Mouse (Mus musculus) intestine, postnatal 0 days (tissue): Measurements from ENCODE around the gene Umodl1. TPM values are rescaled to one million over a fixed set of nuclear protein-coding genes. Genes with fewer than 3 reads are reported as not detected.

Experiments used
- ATAC-seq: fragments of 200-750 bp; cut with Nextera tagmentation; 2 replicates; pipeline ENCODE4 v1.8.0; 2017; ENCODE audit warnings: mild to moderate bottlenecking, moderate TSS enrichment, moderate library complexity
- H3K27ac ChIP-seq: fragments of 300-500 bp; sonication (generic); 2 replicates; pipeline ENCODE4 v1.5.1; 2014; ENCODE audit warnings: mild to moderate bottlenecking, low read depth, low read length, moderate library complexity
- H3K27me3 ChIP-seq: fragments of 300-500 bp; sonication (generic); replicated peaks from 2 replicates; pipeline ENCODE4 v1.6.1; 2014; ENCODE audit warnings: low read length, mixed read lengths; ENCODE audit not compliant: control insufficient read depth, insufficient read depth
- H3K36me3 ChIP-seq: fragments of 300-500 bp; sonication (generic); 2 replicates; pipeline ENCODE4 v1.6.1; 2014; ENCODE audit warnings: mild to moderate bottlenecking, moderate library complexity; ENCODE audit not compliant: control insufficient read depth, insufficient read depth
- H3K4me1 ChIP-seq: fragments of 300-500 bp; sonication (generic); replicated peaks from 2 replicates; pipeline ENCODE4 v1.6.1; 2014; ENCODE audit warnings: antibody characterized with exemption, low read length, mixed read lengths; ENCODE audit not compliant: control insufficient read depth, insufficient read depth
- H3K4me2 ChIP-seq: fragments of 300-500 bp; sonication (generic); replicated peaks from 2 replicates; pipeline ENCODE4 v1.6.1; 2014; ENCODE audit warnings: low read depth, mild to moderate bottlenecking, moderate library complexity
- H3K4me3 ChIP-seq: fragments of 300-500 bp; sonication (generic); 2 replicates; pipeline ENCODE4 v1.5.1; 2014; ENCODE audit warnings: low read depth, low read length
- H3K9ac ChIP-seq: fragments of 300-500 bp; sonication (generic); 2 replicates; pipeline ENCODE4 v1.6.1; 2014; ENCODE audit warnings: mild to moderate bottlenecking, low read depth, low read length
- H3K9me3 ChIP-seq: fragments of 300-500 bp; sonication (generic); 2 replicates; pipeline ENCODE4 v1.6.1; 2016; ENCODE audit warnings: mixed run types; ENCODE audit not compliant: control insufficient read depth
- CTCF ChIP-seq: sonication (generic); IDR thresholded peaks from 2 replicates; pipeline ENCODE4 v1.5.1; 2016; ENCODE audit warnings: low read depth, mild to moderate bottlenecking, control low read depth, antibody characterized with exemption, moderate library complexity
- WGBS: fragments of 180-500 bp; shearing (Covaris S2); extraction: QIAGEN DNeasy Blood & Tissue Kit; methylation state at CpG from one replicate; pipeline ENCODE4 v1.1.7; 2014; 5-methylcytosine and 5-hydroxymethylcytosine counted together
- microRNA-seq: library from miRNA; unstranded; fragments of <30 nt; microRNA quantifications from one replicate; pipeline ENCODE4, GENCODE M21; 2016
- polyA plus RNA-seq: library from polyadenylated mRNA; unstranded; fragments of >200 nt; fragmentation: Nextera tagmentation; extraction: Ambion mirVana; gene quantifications from 2 replicates; pipeline ENCODE4 v1.2.1, GENCODE M21; 2015

Umodl1 gene
- polyA plus RNA-seq, 1 experiment from 2014 or later: 0.04 TPM

DNA sequence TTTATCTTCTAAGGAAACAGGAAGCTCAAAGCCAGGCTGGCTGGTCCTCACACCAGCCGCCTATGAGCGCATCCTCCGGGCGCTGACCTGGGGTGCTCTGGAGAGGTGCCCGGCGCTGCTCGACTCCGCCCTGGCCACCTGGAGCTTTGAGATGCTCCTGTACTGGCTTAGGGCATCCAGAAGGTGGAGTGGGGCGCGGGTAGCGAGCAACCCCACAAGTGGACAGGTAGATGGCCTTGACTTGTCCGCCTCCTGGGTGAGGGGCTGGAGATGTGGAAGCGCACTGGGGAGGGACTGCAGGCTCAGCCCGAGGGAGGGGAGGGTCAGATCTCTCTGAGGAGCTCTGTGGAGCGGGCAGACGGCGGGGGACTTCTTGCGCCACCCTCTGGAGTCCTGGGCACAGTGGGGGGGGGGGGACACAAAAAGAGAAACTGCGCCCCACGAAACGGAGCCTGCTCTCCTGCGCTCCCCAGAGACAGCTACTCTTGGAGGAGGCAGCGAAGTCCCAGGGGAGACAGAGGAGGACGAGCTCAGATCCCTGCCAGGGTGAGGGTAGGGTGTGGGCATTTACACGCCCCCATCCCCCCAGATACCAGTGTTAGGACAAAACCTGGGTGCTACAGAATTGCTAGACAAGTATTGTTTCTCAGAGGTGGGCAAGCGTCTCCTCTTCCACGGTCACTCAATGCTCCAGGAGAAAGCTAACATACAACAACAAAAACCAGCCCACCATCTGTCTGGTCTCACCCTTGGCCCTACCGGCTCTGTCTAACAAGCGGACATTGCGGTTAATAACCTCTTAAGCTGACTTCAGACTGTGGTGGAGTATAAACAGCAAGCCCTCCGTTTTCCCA is 103.7 kb downstream of the Umodl1 start:
- ATAC-seq: 0 out of 2 replicates have a peak, but pooled peaks have one; percentile 35
- TF ChIP-seq CTCF: no peak
- Histone ChIP-seq H3K36me3 (no peaks in the 10 kb centered on the region), H3K27me3 (peaks cover 35% of the 10 kb centered on the region), H3K9ac (no peak overlapping the region), H3K4me2 (peak overlapping the region; percentile 77), H3K4me1 (no peaks in the 10 kb centered on the region), H3K4me3 (peak overlapping the region; percentile 45), H3K9me3 (0 out of 2 replicates have a peak, but pooled peaks cover 6% of the 10 kb centered on the region), H3K27ac (no peak overlapping the region; the same call in 1 of the 2 replicates)
- 2% methylated on average over 31 of the region's 31 CpGs for WGBS

DNA sequence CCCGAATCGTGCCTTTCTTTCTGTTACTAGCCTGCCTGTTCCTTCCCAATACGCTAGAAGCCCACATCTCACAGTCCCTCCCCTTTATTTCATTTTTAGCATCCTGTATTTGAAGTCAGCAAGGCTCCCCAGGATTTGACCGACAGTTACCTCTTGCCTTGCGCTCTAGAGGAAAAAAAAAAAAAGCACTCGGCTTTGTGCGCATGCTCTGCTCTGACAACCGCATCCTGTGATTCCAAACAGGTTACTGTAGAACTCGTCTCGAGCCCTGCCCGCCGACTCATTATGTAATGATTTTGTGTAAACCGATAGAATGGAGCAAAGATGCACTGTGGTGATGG is 104.3 kb downstream of the Umodl1 start:
- 4% methylated on average over 13 of the region's 13 CpGs for WGBS
- Histone ChIP-seq H3K4me1 (no peaks in the 10 kb centered on the region), H3K27ac (no peak overlapping the region), H3K36me3 (no peaks in the 10 kb centered on the region), H3K27me3 (peaks cover 35% of the 10 kb centered on the region), H3K9me3 (0 out of 2 replicates have a peak, but pooled peaks cover under 1% of the 10 kb centered on the region), H3K9ac (no peak overlapping the region), H3K4me2 (peak overlapping the region; percentile 77), H3K4me3 (peak overlapping the region; percentile 45)
- TF ChIP-seq CTCF: no peak
- no peak for ATAC-seq

GRCm38 (mm10) chr17:31060196-31060587 is 105.8 kb downstream of the Umodl1 start:
- H3K9ac ChIP-seq: no peak overlapping the region
- no peak for TF ChIP-seq CTCF
- no peak overlapping the region for H3K4me2 ChIP-seq
- peaks cover 4% of the 10 kb centered on the region; the same call in 1 of the 2 replicates for H3K36me3 ChIP-seq
- WGBS: 54% methylated on average over 4 of the region's 4 CpGs
- H3K27ac ChIP-seq: no peak overlapping the region
- H3K9me3 ChIP-seq: no peaks in the 10 kb centered on the region
- no peak for ATAC-seq
- peaks cover 35% of the 10 kb centered on the region for H3K27me3 ChIP-seq
- no peaks in the 10 kb centered on the region for H3K4me1 ChIP-seq
- H3K4me3 ChIP-seq: no peak overlapping the region

Small RNA genes within 50 kb of the gene (microRNA-seq; reads per million reads assigned to microRNA genes)
- gene Gm24026: not detected

Other genes starting within 250 kb of the Umodl1 start
- gene Glp1r, start 52.8 kb upstream of the Umodl1 start, polyA plus RNA-seq: 0.63 and 0.88 TPM in 2 replicates
- gene Abcg1, start 103.0 kb downstream of the Umodl1 start, polyA plus RNA-seq: 3.3 and 3.4 TPM in 2 replicates
- 2,043 and 2,206 TPM in 2 replicates for gene Tff3, start 175.0 kb downstream of the Umodl1 start, polyA plus RNA-seq
- 116 and 203 TPM in 2 replicates for gene Tff2, start 189.6 kb downstream of the Umodl1 start, polyA plus RNA-seq
- 39.4 and 174 TPM in 2 replicates for gene Tff1, start 210.6 kb downstream of the Umodl1 start, polyA plus RNA-seq
- gene Tmprss3, start 244.3 kb downstream of the Umodl1 start, polyA plus RNA-seq: 0.04 and 0.05 TPM in 2 replicates